ENCODE assay signal across 19 mouse cellular contexts in genomic region chr11:121039302-121039701, GRCm38 (mm10). TPM values are rescaled to one million over a fixed set of nuclear protein-coding genes. Genes with fewer than 3 reads are reported as not detected.
DNase-seq lines count a peak whose midpoint lies in the region; ATAC-seq and TF ChIP-seq lines count a peak whose summit lies in the region.
"Had no signal": no experiment of that assay in that cellular context is flagged by ENCODE, and none has a peak within 500 bp of the region (broad histone marks: within the 10 kb centered on the region; RNA-seq: fewer than 3 reads in every experiment).

TSS of gene Cd7 (minus strand) at chr11:121039418.

- H3K4me3 ChIP-seq in ES-E14 (ENCODE audit: insufficient read depth in 1 of 2, low read depth in 1 of 2, low read length in 2 of 2, poor library complexity in 1 of 2, severe bottlenecking in 1 of 2), result no peak within 1 kb of the TSS
- peak within 1 kb of the TSS; percentile 22 for H3K4me3 ChIP-seq in thymus, adult 2 months (ENCODE audit: control insufficient read depth, insufficient read depth, low read length)
- H3K4me3 ChIP-seq: heart, embryonic 10.5 days; limb, embryonic 12.5 days; liver, embryonic 15.5 days; stomach, embryonic 15.5 days had no signal

- peak; percentile 68 for DNase-seq in CD4-positive, CD25-positive, alpha-beta regulatory T cell, adult 2 months (ENCODE audit: low read depth, low spot score)
- no peak for DNase-seq in ES-E14 (ENCODE audit: low read depth, low spot score)
- DNase-seq in thymus, adult 2 months, result peak; percentile 40
- DNase-seq in frontal cortex, postnatal 36 days (ENCODE audit: low spot score in 2 of 2), result no peak
- DNase-seq in heart, adult 11 months, result no peak
- DNase-seq in adrenal gland, adult 8-10 months, result no peak
- DNase-seq: cerebellum, adult 2 months; heart, postnatal 4 days had no signal

- in situ Hi-C loops in ES-E14 (cut with MboI; ENCODE audit: low sequenced_read_pairs in 2 of 2, unreplicated experiment in 2 of 2), result no loop called here

- no peak for TF ChIP-seq CTCF in thymus, adult 2 months (IDR thresholded peaks at IDR 0.05; ENCODE audit: borderline replicate concordance, control insufficient read depth, extremely low read depth, insufficient read depth, low read length, poor library complexity)

- no peak within 1 kb of the TSS for H3K9ac ChIP-seq in ES-E14 (ENCODE audit: insufficient read depth, low read depth, low read length, poor library complexity, severe bottlenecking)
- H3K9ac ChIP-seq: limb, embryonic 12.5 days; liver, embryonic 15.5 days; stomach, embryonic 15.5 days had no signal

- H3K27me3 ChIP-seq in thymus, adult 2 months (ENCODE audit: control insufficient read depth, insufficient read depth, low read length), result no peaks in the 10 kb centered on the region
- H3K27me3 ChIP-seq: stomach, embryonic 15.5 days had no signal

- no peaks in the 10 kb centered on the region for H3K36me3 ChIP-seq in ES-E14 (ENCODE audit: control insufficient read depth, insufficient read depth, low read length, poor library complexity, severe bottlenecking)
- H3K36me3 ChIP-seq in thymus, adult 2 months (ENCODE audit: control insufficient read depth, insufficient read depth, low read length), result no peaks in the 10 kb centered on the region
- H3K36me3 ChIP-seq: heart, embryonic 10.5 days; limb, embryonic 12.5 days; liver, embryonic 15.5 days; stomach, embryonic 15.5 days had no signal

- H3K27ac ChIP-seq in ES-E14 (ENCODE audit: insufficient read depth, low read depth, low read length, poor library complexity, severe bottlenecking), result no peak within 1 kb of the TSS
- H3K27ac ChIP-seq in thymus, adult 2 months (ENCODE audit: control insufficient read depth, insufficient read depth, low read length), result peak within 1 kb of the TSS; percentile 75
- H3K27ac ChIP-seq: heart, embryonic 10.5 days; kidney, postnatal 0 days; limb, embryonic 12.5 days; liver, embryonic 15.5 days; stomach, embryonic 15.5 days had no signal

- H3K4me1 ChIP-seq in ES-E14 (ENCODE audit: control insufficient read depth in 2 of 2, insufficient read depth in 2 of 2, low read length in 2 of 2, poor library complexity in 1 of 2), result peaks cover 0 to 5% of the 10 kb centered on the region in 2 experiments; a peak in 1 of 4 replicates
- H3K4me1 ChIP-seq in thymus, adult 2 months (replicated peaks; ENCODE audit: control insufficient read depth, insufficient read depth, low read length), result peaks cover 21% of the 10 kb centered on the region
- H3K4me1 ChIP-seq: heart, embryonic 10.5 days; liver, embryonic 15.5 days; stomach, embryonic 15.5 days had no signal

- H3K9me3 ChIP-seq in ES-E14 (ENCODE audit: control insufficient read depth, insufficient read depth, low read depth, low read length), result no peaks in the 10 kb centered on the region
- H3K9me3 ChIP-seq: heart, embryonic 10.5 days; limb, embryonic 12.5 days; liver, embryonic 15.5 days; stomach, embryonic 15.5 days had no signal

- 0 out of 2 replicates have a peak, but pooled peaks have one; percentile 22 for TF ChIP-seq POLR2A in thymus, adult 2 months (IDR thresholded peaks at IDR 0.05; ENCODE audit: control insufficient read depth, extremely low read depth, insufficient read depth, low read length, poor library complexity)

- WGBS in thymus, adult 2 months, result 8% methylated on average over 5 of the region's 5 CpGs

- ATAC-seq in inflammation-experienced regulatory T-cells, adult 6 months, result peak; percentile 74
- ATAC-seq: forebrain, embryonic 14.5 days; midbrain, embryonic 16.5 days had no signal

TF ChIP-seq in ES-E14, 5 proteins besides CTCF, POLR2A, EP300 and RAD21:
- TF ChIP-seq ZC3H11A (IDR thresholded peaks at IDR 0.05; ENCODE audit: borderline replicate concordance, low read depth, low read length), result no peak
- 0 out of 2 replicates have a peak, but pooled peaks have one; percentile 4 for TF ChIP-seq MAFK (IDR thresholded peaks at IDR 0.05; ENCODE audit: insufficient read depth, low read depth, low read length)

RNA-seq across cellular contexts. Expression of gene Cd7, which starts in this region (rescaled TPM):
- total RNA-seq in ES-E14 (2012; rRNA removed), result 0.27 and 0.63 TPM in 2 replicates
- 100 to 1,000 TPM in 1 of 3 experiments, 10 to 100 TPM in 2; 51.7 to 149 (median 51.9) TPM for polyA plus RNA-seq in inflammation-experienced regulatory T-cells, adult 6 months (2017; shearing (Covaris generic))
- polyA plus RNA-seq in thymus, adult 2 months (2012; rRNA removed), result 39.2 and 55.2 TPM in 2 replicates
- 1 to 10 TPM in 1 of 4 experiments, under 1 TPM in 3; 0.56 to 1.0 (median 0.74) TPM for total RNA-seq in adrenal gland, adult 8-10 months (2022)
- total RNA-seq: gastrocnemius, adult 8-10 months; layer of hippocampus, postnatal 10 days had no signal
- polyA plus RNA-seq: forebrain, embryonic 14.5 days; heart, embryonic 10.5 days; limb, embryonic 12.5 days; midbrain, embryonic 16.5 days; neural tube, embryonic 14.5 days had no signal

Comparison
In these comparisons a context has a peak if more than half of its experiments do, and no peak if none do; other contexts are left out.
1. DNase-seq: peak in CD4-positive, CD25-positive, alpha-beta regulatory T cell, adult 2 months (single experiment) and thymus, adult 2 months (single experiment); none in ES-E14 (single experiment), frontal cortex, postnatal 36 days (0 of 2), heart, adult 11 months (single experiment) and adrenal gland, adult 8-10 months (single experiment).